Mouse (Mus musculus): ENCODE data around the gene Ipo13.

Gene Ipo13

DNA sequence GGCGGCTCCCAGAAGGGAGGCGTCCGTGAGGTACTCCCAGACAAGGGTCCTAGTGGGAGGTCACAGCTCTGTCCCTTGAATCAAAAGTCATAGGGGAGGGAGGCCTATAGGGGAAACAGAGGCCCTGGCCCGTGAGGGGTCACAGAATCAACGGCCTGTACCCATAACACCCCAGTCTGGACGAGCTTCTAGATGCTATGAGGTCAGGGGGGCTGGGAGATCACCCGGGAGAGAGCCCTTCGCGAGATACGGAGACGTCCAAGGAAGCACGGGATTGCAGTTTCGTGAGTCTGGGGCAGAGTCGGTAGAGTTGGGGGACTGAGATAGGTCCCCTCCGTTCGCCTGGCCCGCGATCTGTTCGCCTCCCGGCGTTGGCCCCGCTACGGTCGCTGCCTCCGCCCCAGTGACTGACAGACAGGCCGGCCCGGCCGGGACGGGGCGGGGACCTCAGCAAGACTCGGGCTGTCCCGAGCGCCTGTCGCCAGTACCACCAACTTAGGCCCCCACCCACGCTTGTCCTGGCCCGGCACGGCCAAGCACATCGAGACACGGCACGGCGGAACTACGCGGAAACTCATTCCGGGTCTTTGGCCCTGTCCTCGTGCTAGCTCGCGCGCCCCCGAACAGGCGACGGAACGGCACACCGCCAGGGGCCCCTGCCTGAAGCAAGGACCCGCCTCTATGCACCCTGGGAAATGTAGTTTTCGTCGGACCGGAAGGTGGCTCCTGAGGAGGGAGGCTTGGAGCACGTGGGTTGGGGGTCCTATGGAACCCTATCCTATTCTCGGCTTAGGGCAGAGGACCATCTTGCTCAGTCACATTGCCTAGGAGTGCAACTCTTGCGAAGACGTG lies at the start of gene Ipo13:
Ipo13 (minus strand) TSS at position 409 of the 852 bp plus-strand sequence.
- DNase-seq: peak; percentile 95

DNA sequence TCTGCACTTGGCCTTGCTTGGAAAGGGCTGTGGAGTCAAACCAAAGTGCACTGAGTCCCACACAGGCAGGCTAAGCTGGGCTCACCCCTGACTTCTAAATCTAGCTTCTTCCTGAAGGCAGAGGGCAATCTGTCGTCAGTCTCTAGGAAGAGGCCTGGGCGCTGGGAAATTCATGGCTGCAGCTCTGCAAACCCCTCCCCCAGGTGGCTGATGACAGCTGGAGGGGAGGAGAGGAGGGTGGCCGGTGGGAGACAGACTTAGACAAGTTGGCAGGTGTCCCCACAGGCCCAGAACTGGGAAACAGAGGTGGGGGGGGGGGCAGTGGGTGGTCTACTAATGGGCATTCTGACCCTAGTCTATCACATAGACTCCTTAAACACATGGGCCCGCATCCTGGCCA lies 42.7 kb upstream of the Ipo13 start:
- no peak for DNase-seq

DNA sequence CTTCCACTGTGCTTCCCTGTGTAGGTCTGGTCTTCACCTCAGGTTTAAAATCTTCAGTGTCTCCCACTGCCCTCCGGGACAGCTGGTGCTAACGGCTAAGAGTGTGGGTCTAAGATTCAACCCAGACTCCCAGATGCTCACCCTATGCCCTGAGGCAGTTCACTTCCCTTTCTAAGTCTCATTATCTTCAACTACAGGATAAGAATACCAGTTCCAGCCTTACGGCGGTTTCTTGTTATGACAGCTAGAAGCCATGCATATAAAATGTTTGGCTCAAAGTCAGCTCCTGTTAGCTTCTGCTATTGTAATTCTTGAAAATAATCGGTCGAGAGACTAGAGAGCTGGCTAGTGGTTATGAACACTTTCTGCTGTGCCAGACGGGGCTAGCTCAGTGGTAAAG lies 32.7 kb upstream of the Ipo13 start:
- DNase-seq: no peak

DNA sequence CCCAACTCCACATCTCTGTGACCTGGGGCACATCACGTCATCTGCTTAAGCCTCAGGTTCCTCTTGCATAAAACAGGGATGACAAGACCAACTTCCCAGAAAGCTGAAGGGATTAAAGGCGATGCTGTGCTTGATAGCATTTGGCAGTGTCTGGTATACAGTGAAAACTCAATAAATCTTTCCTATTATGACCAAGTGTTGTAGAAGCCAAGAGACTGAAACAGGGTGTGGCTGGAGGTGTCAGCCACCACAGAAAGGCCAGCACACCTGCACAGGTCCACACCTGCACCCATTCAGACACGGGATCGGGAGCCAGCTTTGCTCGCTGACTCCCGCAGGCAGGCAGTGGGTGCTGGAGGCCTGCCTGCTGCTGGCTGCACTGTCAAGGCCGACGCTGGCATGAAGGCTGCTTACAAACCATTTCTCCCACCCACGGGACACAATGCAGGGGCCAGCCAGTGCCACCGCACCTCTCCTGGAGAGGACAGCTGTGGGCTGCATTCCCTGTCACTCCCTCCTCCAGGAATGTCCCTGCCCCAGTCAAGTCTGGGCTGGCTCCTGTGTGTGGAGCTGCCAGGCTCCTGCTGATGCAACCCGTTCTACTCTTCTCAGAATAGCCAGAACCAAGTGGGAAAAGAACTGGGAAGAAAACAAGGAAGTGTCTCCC lies 32.0 kb upstream of the Ipo13 start:
- no peak for DNase-seq

DNA sequence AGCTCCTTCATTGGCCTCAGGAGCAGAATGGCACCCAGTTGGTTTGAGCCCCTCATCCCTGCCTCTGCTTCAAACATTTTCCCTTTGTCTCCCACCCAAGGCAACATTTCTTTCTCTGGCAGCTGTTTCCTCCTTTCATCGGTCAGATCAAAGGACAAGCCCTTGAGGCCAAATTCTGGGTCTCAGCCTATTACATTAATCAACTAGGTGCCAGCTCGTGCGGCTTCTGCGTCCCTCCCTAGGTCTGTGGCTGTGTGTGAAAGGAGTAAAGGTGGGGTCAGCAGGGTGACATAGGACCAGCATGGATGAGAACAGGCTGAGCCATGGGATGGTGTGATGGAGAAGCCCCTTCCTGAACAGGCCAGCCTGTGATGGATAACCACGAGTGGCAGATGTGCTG lies 28.5 kb upstream of the Ipo13 start:
- no peak for DNase-seq

DNA sequence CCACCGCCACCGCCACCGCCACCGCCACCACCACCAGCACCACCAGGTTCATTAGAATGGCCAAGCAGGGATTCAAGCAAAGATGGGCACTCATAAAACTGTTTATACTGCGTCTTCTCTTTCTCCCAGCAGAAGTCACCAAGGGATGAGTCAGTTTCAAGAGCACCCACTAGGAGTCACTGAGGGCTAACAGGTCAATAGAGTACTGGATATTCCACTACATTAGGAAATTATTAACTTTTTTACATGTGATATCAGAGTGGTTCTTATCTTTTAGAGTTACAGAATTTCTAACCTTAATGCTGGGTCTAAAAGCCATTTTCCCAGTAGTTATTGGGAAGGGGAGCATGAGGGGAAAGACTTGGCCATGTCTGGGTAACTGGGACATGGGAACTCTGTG lies 22.2 kb upstream of the Ipo13 start:
- no peak for DNase-seq

DNA sequence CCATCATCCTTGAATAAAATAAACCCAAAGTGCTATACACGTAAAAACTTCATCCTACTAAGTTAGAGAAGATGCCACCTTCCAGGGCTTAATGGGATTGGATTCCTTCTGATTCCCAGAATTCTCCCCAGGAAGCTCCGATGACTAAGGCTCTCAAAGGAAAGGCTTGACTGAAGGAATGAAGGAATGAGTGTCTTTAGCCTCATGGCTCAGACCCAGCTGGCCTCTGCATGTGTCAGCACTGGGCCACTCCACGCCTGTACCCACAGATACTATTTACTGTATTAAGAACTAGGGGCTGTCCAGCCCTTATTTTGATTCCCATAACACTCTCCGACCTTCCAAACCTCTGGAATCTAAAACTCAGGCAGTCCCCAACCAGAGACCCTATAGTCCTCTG lies 19.3 kb upstream of the Ipo13 start:
- no peak for DNase-seq

DNA sequence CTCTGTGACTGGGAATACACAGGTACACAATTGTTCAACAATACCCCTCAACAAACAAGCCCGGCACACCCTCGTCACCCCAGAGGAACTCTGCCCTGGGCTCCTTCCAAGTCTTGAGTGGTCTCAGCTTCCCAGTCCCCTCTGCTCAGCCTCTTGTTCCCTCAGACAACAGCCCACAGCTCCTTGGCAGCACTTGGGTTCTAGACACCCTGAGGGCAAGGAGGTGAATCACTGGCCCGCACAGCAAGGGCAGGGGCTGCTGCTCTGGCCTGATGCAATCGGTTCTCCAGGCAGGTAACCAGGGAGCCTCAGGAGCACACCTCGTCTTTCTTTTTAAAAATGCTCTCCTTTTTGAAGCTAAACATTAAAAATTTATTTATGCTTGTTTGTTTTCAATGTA lies 18.4 kb upstream of the Ipo13 start:
- peak; percentile 62 for DNase-seq

DNA sequence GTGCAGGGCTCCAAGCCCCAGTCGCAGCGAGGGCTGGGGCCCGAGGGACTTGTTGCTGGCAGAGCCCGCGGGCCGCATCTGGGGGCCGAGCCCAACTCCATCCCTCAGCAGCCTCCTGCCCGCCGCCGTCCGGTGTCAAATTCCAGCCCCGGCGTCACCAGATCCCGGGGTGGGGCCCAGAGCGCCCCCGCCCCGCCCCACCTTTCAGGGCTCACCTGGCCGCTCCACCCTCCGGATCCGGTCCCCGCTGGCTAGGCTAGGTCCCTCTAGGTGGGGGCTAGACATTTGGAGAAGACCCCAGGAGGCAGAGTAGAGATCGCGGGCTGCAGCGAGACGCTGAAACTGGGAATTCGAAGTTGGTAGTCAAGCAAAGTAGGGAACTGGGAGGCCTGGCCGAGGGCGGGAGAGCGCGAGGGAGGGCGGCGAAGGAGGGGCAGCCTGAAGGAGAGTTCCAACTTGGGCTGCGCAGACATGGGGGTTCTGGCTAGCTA lies 14.6 kb upstream of the Ipo13 start, which contains the start of gene Artn:
Artn (minus strand) TSS at position 373 of the 491 bp plus-strand sequence.
- peak; percentile 60 for DNase-seq

DNA sequence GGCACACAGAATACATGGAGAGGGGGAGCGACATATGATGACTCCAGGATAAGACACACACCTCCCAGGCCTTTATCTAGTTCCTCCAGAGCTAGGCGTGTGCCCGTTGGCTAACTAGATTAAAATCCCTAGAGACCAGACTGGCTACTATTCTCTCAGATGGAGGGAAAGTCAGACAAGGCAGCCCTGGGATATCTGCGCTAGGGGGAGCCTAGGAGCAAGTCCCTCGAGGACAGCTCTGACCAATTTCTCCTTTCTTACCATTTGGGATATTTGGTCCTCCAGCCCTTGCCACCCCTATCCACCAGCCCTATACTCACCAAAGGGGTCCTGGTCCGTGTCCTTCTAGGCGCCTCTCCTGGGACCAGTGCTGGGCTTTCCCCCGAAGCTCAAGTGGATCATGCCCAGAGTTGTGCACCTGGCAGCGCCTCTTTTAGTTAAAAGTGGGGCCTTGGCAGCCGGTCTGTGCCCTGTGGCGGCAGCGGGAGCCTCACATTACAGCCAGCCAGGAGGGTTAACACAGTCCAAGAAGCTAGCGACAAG lies 14.0 kb upstream of the Ipo13 start:
- peak; percentile 81 for DNase-seq

DNA sequence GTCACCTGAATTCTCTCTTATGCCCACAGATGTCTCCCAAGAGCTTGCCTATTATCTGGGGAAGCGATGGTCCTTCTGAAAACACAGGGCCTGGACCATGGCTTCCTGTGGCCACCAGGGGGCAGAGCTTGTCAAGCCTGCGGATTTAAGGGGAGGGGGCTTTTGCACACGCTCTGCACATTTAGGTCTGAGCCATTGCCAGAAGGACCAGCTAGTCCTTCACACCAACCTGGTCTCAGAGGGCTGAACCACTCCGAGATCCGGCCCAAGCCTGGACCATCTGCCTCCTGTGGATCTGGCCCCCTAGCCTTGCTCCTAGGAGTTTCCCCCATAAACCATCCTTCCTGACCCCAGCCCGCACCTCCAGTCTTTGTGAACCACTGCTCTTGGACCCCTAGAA lies 13.4 kb upstream of the Ipo13 start:
- peak; percentile 40 for DNase-seq

DNA sequence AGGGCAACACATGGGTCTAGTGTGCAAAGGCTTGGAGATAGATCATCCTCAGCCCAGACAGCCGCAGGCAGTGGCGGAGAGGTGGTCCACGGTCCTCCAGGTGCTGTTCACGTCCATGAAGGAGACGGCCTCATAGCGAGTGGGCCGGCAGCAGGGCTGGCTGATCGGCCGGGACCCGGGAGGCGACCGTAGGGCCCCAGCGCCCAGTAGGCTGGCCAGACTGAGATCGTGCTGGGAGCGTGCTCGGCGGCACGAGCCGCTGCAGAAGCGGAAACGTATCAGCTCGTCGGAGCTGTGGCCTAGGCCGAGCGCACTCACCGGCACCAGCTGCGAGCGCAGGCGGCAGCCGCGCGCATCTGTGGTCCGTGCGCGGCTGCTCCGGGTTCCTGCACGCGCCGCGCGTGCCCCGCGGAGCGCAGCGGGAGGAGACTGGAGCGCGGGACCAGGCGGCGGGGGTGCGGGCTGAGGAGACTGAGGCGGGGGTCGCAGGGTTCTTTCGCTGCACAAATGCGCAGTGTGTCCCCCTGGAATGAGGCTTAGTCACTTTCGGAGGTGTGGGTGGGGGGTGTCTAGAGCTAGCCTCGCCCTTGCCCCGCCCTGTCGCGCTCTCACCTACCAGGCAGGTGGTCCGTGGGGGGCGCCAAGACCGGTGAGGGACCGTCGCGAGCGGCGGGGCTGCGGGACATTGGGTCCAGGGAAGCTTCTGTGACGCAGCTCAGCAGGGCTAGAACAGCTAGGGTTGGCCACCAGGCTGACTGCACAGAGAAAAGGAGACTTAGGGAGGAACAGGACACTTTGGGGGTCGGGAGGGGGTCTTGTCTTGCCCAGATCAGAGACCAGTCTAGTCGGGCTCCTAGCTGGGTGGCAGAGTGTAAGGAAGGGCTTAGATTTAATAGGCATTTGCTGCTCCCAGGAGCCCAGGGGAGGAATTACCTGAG lies 12.0 kb upstream of the Ipo13 start:
- DNase-seq: peak; percentile 44

DNA sequence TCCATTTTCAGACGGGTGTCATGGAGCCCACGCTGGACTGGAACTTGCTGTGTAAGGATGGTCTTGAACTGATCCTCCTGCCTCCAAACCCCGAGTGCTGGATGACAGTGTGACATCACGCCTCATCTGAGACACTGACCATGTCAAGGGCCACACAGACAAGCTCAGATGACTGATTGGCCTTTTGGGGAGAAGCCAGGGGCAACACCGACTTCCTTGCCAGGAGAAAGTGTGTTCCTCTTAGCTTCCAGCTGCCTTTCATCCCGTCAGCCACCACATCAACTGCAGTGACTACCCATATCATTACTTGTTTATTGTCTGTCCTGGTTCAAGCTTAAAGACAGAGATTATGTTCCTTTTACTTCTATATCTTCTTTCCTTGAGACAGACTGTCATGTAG lies 10.1 kb upstream of the Ipo13 start:
- DNase-seq: peak; percentile 39

DNA sequence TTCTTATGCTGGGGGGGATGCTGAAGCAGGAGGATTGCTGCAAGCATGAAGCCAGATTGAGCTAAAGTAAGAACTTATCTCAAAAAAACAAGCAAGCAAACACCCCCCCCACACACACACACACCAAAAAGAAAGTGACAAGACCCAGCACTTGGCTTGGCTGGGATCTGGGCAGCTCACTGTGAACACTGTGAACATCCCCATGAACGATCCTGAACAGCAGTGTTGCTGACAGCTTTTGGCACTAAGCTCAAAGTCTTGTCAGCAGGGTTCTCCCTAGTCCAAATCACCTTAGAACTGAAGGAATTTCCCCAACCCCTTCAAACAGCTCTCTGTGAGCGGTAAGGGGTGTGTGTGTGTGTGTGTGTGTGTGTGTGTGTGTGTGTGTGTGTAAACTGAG lies 8.7 kb upstream of the Ipo13 start:
- no peak for DNase-seq

DNA sequence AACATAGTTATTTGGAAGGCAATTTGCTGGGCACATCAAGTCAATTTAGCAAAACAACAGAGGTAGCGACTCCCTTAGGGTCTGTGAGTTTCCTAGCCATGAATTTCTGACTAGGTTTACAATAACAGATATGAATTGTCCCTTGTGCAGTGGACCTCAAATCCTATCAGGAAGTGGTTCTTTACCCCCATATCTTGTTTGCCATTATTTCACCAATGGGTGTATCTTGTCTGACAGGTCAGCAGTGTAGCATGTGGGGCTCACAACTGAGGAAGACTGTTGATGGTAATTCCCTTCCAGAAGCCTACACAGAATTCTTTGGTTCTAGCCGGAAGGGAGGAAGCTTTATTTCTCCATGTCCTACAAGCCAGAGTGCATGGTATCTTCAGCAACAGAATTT lies 6.6 kb upstream of the Ipo13 start:
- no peak for DNase-seq

DNA sequence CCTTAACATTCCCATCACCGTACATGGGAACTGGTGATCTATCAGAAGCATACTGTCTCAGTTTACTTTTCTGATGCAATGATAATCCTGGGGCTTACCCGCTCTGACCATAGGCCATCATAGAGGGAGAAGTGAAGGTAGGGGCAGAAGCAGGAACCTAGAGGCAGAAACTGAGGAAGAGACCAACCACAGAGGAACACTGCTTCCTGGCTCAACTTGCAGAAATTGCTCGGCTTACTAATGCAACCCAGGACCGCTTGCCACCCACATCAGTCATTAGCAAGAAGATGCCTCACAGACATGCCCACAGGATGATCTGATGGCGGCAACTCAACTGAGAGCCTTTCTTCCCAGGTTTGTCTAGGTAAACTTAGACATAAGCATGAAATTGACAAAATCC lies 4.0 kb upstream of the Ipo13 start:
- no peak for DNase-seq

DNA sequence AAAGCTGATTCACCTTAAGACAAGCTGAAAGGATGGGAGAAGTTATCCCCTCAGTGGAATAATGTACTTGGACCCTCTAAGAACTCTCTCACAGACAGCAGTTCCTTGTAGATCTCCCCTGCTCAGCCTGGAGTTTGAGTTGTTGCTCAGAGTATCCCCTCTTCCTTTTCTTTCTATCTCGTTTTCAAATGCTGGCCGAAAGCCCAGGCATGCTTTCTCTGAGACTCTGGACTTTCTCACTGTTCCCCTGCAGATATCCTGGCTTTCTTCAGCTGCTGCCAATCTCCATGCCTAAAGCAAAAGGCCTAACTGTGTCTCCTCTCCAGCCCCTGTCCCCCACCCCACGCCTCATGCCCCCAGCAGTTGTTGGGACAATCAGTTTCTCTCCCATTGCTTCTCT lies 3.5 kb upstream of the Ipo13 start:
- no peak for DNase-seq

DNA sequence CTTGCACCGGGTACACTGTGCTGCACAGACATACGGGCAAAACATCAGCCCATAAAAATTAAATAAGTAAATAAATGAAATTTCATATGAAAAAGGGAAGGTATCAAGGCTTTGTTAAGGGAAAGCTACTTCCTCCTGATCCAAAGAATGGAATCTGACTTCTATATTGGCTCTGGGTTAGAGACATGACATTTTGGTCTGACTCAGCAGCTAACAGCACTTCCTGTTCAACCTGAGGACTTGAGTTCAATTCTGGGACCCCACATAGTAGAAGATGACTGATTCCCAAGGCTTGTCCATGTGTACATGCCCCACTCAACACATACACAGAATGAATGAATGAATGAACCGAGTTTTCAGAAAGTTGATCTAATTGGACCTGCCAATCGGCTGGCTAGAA lies 3.0 kb upstream of the Ipo13 start:
- no peak for DNase-seq

DNA sequence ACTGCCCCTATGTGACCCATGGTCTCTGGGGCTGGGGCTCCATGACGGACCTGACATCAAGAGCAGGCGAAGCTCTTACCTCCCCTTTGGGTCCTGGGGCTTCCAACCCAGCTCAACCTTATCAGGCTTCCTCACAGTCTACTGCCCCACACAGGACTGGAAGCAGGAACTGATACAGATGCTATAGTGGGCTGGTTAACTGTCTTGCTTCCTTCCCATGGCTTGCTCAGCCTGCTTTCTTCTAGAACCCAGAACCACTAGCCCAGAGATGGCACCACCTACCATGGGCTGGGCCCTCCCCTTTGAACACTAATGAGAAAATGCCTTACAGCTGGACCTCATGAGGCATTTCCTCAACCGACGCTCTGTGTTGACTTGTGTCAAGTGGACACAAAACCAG lies 2.6 kb upstream of the Ipo13 start:
- DNase-seq: no peak

DNA sequence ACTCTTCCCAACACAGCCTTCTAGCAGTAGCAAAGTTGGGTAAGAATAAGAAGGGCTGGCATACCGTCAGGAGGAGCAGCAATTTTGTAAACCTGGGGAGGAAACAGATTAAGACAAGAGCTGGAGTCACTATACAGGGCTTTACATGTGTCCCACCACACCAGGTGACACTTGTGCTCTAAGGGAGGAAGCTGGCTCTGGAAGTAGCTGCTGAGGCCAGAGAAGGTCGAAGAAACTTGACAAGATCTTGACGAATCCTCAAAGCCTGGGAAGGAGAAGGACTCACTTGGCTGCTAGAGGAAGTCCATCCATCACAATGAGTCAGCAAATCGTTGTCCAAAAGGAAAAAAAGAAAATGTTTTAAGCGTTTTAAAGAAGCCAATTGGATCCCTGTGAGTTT lies 1.6 kb upstream of the Ipo13 start:
- DNase-seq: no peak

DNA sequence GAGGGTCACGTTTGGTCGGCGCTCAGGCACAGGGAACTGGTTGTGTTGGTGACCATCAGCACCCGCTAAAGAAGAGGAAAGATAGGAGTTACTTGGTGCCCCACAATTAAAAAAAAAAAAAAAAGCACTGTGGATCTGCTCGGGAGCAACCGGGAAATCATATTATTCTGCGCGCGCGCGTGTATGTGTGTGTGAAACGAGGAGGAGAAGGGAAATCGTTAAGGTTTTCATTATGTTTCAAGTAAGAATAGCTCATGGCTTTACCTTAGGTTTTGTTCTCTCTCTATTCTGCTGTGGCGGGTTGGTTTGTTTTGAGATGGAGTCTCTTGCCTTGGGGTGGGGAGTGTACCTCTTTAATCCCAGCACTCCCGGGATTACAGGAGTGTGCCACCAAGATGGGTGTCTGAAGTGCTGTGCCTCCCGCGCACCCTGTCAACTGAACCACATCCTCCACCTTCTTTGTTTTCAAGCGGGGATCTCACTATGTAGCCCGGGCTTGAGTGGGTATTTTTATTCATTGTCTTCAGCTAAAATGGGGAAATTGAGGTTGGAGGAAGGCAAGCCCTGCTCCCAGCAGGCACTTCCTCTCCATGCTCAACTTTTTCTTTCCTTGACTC lies 798 bp upstream of the Ipo13 start:
- no peak for DNase-seq

DNA sequence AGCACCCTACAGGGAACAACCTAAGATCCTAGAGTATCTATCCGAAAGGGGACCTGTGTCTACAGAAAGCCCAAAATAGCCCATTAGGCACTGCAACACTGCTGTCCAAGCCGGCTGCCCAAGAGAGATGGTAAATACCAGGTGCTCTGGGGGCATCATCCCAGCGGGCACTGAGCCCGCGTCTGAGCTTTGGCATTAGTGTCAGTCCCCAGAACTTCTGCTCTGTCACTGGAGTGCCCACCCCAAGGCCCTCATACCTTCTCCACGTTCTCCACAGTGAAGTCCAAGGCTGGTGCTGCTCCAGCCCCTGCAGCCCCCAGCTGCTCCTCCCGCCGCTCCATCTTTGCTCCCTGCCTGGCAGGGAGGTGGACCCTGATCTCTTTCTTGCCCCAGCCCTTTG lies 768 bp downstream of the Ipo13 start:
- DNase-seq: no peak
